Mouse (Mus musculus): ENCODE results near the gene Kctd7. TPM values are rescaled to one million over a fixed set of nuclear protein-coding genes. Genes with fewer than 3 reads are reported as not detected.

Gene Kctd7
- 4.7 and 5.5 TPM in 2 replicates for polyA plus RNA-seq (2012; ENCODE audit: insufficient read depth, low replicate concordance)

DNA sequence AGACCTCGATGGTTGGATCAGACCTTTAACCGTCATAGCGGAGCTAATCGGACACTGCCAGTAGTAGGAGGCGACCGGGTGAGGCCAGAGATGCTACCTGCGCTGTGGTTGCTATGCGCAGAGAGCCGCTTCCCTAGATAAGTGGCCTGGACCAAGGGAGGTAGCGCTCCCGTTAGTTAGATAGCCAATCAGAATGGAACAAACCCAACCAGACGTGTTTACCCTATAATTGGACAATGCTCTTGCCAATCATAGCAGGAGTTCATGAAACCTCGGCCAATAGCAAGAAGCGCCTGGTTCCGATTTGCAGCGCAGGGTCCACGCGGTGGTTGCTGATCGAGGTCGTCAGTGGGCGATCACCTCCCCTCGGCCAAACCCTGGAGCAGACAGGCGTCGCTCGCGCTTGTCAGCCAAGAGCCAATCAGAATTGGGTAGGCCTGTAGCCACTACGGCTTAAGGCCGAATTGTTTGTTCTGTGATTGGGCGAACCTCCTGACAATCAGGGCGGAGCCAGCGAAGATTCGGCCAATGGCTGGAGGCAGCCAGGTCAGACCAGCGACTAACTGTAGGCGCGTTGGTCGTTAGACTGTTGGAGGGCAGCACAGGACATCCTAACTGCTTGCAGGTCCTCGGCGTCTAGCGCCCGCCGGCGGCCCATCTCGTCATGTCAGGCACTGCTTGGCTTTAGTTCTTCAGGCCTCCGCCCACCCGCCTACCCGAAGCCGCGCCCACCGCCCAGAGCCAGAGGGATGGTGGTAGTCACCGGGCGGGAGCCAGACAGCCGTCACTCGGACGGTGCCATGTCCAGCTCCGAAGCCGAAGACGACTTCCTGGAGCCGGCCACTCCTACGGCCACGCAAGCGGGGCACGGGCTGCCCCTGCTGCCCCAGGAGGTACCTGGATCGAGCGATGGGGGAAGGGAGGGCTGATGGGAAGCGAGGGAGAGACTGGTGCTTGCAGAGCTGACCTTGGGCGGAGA, at the start of gene Kctd7:
Gene Kctd7 (plus strand): TSS at position 528 of the 979 bp plus-strand sequence.
- Histone ChIP-seq H3K4me3 (replicated peaks) (peak within 1 kb of the TSS; percentile 99), H3K4me1 (peaks cover 52% of the 10 kb centered on the region), H3K27me3 (replicated peaks) (peaks cover 16% of the 10 kb centered on the region), H3K9me3 (no peaks in the 10 kb centered on the region), H3K36me3 (replicated peaks; ENCODE audit: low read length) (peaks cover 28% of the 10 kb centered on the region)
- TF ChIP-seq GATA1 (IDR thresholded peaks at IDR 0.05; ENCODE audit: borderline replicate concordance, low read length): no peak
- TF ChIP-seq FLI1 (IDR thresholded peaks at IDR 0.05; ENCODE audit: low read length): no peak

- Histone ChIP-seq H3K4me3 (replicated peaks) (no peak overlapping the region), H3K4me1 (peaks cover 4% of the 10 kb centered on the region), H3K36me3 (replicated peaks; ENCODE audit: low read length) (peaks cover 3% of the 10 kb centered on the region), H3K9me3 (peaks cover 7% of the 10 kb centered on the region), H3K27me3 (replicated peaks) (peaks cover 42% of the 10 kb centered on the region)
- TF ChIP-seq FLI1 (IDR thresholded peaks at IDR 0.05; ENCODE audit: low read length) (no peak), GATA1 (IDR thresholded peaks at IDR 0.05; ENCODE audit: borderline replicate concordance, low read length) (no peak)
Measured at GRCm38 (mm10) chr5:130096754-130097153, 47.9 kb upstream of the Kctd7 start.

GRCm38 (mm10) chr5:130097837-130098236, 46.8 kb upstream of the Kctd7 start:
- Histone ChIP-seq H3K36me3 (replicated peaks; ENCODE audit: low read length) (peaks cover 4% of the 10 kb centered on the region), H3K27me3 (replicated peaks) (peaks cover 35% of the 10 kb centered on the region), H3K9me3 (peaks cover 7% of the 10 kb centered on the region), H3K4me3 (replicated peaks) (no peak overlapping the region), H3K4me1 (peaks cover 4% of the 10 kb centered on the region)
- TF ChIP-seq GATA1 (IDR thresholded peaks at IDR 0.05; ENCODE audit: borderline replicate concordance, low read length) (no peak), FLI1 (IDR thresholded peaks at IDR 0.05; ENCODE audit: low read length) (no peak)

- Histone ChIP-seq H3K4me1 (peaks cover 7% of the 10 kb centered on the region), H3K27me3 (replicated peaks) (peaks cover 27% of the 10 kb centered on the region), H3K36me3 (replicated peaks; ENCODE audit: low read length) (peaks cover 4% of the 10 kb centered on the region), H3K9me3 (peaks cover 6% of the 10 kb centered on the region), H3K4me3 (replicated peaks) (no peak overlapping the region)
- TF ChIP-seq GATA1 (IDR thresholded peaks at IDR 0.05; ENCODE audit: borderline replicate concordance, low read length) (no peak), FLI1 (IDR thresholded peaks at IDR 0.05; ENCODE audit: low read length) (no peak)
Measured at GRCm38 (mm10) chr5:130101724-130102123, 42.9 kb upstream of the Kctd7 start.

GRCm38 (mm10) chr5:130109348-130109747, 35.3 kb upstream of the Kctd7 start:
- H3K27me3 ChIP-seq (replicated peaks): peaks cover 12% of the 10 kb centered on the region
- H3K4me3 ChIP-seq (replicated peaks): no peak overlapping the region
- H3K9me3 ChIP-seq: no peaks in the 10 kb centered on the region
- TF ChIP-seq GATA1 (IDR thresholded peaks at IDR 0.05; ENCODE audit: borderline replicate concordance, low read length) (no peak), FLI1 (IDR thresholded peaks at IDR 0.05; ENCODE audit: low read length) (no peak)
- no peaks in the 10 kb centered on the region for H3K36me3 ChIP-seq (replicated peaks; ENCODE audit: low read length)
- peaks cover 7% of the 10 kb centered on the region; the same call in 1 of the 2 replicates for H3K4me1 ChIP-seq

GRCm38 (mm10) chr5:130110632-130111464, 33.8 kb upstream of the Kctd7 start:
- Histone ChIP-seq H3K9me3 (no peaks in the 10 kb centered on the region), H3K4me1 (peaks cover 14% of the 10 kb centered on the region), H3K36me3 (replicated peaks; ENCODE audit: low read length) (no peaks in the 10 kb centered on the region), H3K4me3 (replicated peaks) (no peak overlapping the region), H3K27me3 (replicated peaks) (peaks cover 12% of the 10 kb centered on the region)
- TF ChIP-seq FLI1 (IDR thresholded peaks at IDR 0.05; ENCODE audit: low read length) (no peak), GATA1 (IDR thresholded peaks at IDR 0.05; ENCODE audit: borderline replicate concordance, low read length) (no peak)

GRCm38 (mm10) chr5:130112653-130113052, 32.0 kb upstream of the Kctd7 start:
- no peak for TF ChIP-seq GATA1 (IDR thresholded peaks at IDR 0.05; ENCODE audit: borderline replicate concordance, low read length)
- TF ChIP-seq FLI1 (IDR thresholded peaks at IDR 0.05; ENCODE audit: low read length): no peak
- Histone ChIP-seq H3K27me3 (replicated peaks) (peaks cover 12% of the 10 kb centered on the region), H3K4me1 (peaks cover 31% of the 10 kb centered on the region), H3K9me3 (no peaks in the 10 kb centered on the region), H3K36me3 (replicated peaks; ENCODE audit: low read length) (no peaks in the 10 kb centered on the region), H3K4me3 (replicated peaks) (no peak overlapping the region)

DNA sequence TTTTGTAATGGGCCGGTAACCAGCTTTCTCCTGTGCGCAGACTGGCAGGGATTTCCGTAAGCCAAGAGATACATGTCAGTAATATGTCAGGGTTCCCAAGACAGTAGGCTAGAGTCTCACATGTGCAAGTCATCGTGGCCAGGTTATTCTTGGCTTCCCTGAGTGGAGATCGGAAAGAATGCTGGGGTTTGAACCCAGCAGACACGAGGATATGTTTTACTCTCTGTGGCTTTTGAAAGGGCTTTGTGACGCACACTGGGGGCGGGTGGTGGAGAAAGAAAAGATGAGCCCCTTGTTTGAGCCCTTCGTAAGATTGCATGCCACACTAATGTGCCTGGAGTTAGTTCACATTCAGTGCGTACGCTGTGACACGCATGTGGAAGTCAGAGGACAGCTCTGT, 28.5 kb upstream of the Kctd7 start:
- Histone ChIP-seq H3K36me3 (replicated peaks; ENCODE audit: low read length) (no peaks in the 10 kb centered on the region), H3K9me3 (no peaks in the 10 kb centered on the region), H3K27me3 (replicated peaks) (peaks cover 7% of the 10 kb centered on the region), H3K4me1 (peaks cover 28% of the 10 kb centered on the region), H3K4me3 (replicated peaks) (peak overlapping the region; percentile 79)
- TF ChIP-seq FLI1 (IDR thresholded peaks at IDR 0.05; ENCODE audit: low read length): no peak
- no peak for TF ChIP-seq GATA1 (IDR thresholded peaks at IDR 0.05; ENCODE audit: borderline replicate concordance, low read length)

GRCm38 (mm10) chr5:130116857-130117256, 27.8 kb upstream of the Kctd7 start:
- H3K4me3 ChIP-seq (replicated peaks): no peak overlapping the region
- H3K9me3 ChIP-seq: no peaks in the 10 kb centered on the region
- TF ChIP-seq GATA1 (IDR thresholded peaks at IDR 0.05; ENCODE audit: borderline replicate concordance, low read length): no peak
- TF ChIP-seq FLI1 (IDR thresholded peaks at IDR 0.05; ENCODE audit: low read length): no peak
- H3K4me1 ChIP-seq: peaks cover 28% of the 10 kb centered on the region
- H3K36me3 ChIP-seq (replicated peaks; ENCODE audit: low read length): no peaks in the 10 kb centered on the region
- peaks cover 12% of the 10 kb centered on the region for H3K27me3 ChIP-seq (replicated peaks)
